Mouse (Mus musculus) Patski (cell line): ENCODE results near the gene Gm9507. TPM values are rescaled to one million over a fixed set of nuclear protein-coding genes. Genes with fewer than 3 reads are reported as not detected.

Experiments used
- ATAC-seq: fragments of 100-300 bp; one replicate; pipeline ENCODE4 v1.8.0; 2021
- CTCF ChIA-PET: fragments of 350-600 bp; sonication (Branson Sonifier 250); formaldehyde crosslinking; loops from one replicate; lab custom pipeline; 2022; ENCODE audit warnings: inconsistent platforms; lab: Charles Lee
- POLR2A ChIA-PET: fragments of 350-600 bp; sonication (Branson Sonifier 250); formaldehyde crosslinking; loops from one replicate; lab custom pipeline; 2022; ENCODE audit warnings: antibody characterized with exemption, inconsistent platforms; lab: Charles Lee
- DNase-seq: peaks from one replicate; pipeline ENCODE4 v3.0.0-alpha.2; 2011; ENCODE audit warnings: low read depth, low spot score
- H3K27me3 ChIP-seq: fragments of 371-371 bp; one replicate; pipeline ENCODE4 v1.5.1; 2021
- CTCF ChIP-seq: fragments of 100-300 bp; IDR thresholded peaks from one replicate; pipeline ENCODE4 v1.5.1; 2021
- in situ Hi-C: fragments of 300-500 bp; cut with MboI; formaldehyde crosslinking; loops from 3 replicates; pipeline ENCODE4 v1.11.1; 2018; ENCODE audit warnings: low pct_unique_long_range_greater_than_20kb, mixed read lengths
- polyA plus RNA-seq: library from polyadenylated mRNA; unstranded; gene quantifications from one replicate; pipeline ENCODE4 v1.2.3, GENCODE M21; 2021

Gm9507 gene
- polyA plus RNA-seq = not detected

GRCm38 (mm10) chr10:77811743-77812142 lies at the start of gene Gm9507:
Gm9507 (minus strand) TSS chr10:77811843.
- H3K27me3 ChIP-seq = peaks cover 17% of the 10 kb centered on the region
- in situ Hi-C loops = no loop called here
- ChIA-PET POLR2A (no interaction called here), CTCF (no interaction called here)
- ATAC-seq = no peak
- no peak for TF ChIP-seq CTCF
- DNase-seq = no peak

GRCm38 (mm10) chr10:77852559-77852958 lies 40.9 kb upstream of the Gm9507 start, which contains the start of gene Gm10318:
Gm10318 (plus strand) TSS chr10:77852859.
- ChIA-PET POLR2A (no interaction called here), CTCF (no interaction called here)
- no peak for TF ChIP-seq CTCF
- in situ Hi-C loops = no loop called here
- peaks cover 25% of the 10 kb centered on the region for H3K27me3 ChIP-seq
- no peak for DNase-seq
- ATAC-seq = no peak

GRCm38 (mm10) chr10:77847538-77847937 lies 35.9 kb upstream of the Gm9507 start:
- in situ Hi-C loops = no loop called here
- no peak for ATAC-seq

GRCm38 (mm10) chr10:77846961-77847360 lies 35.3 kb upstream of the Gm9507 start:
- in situ Hi-C loops = no loop called here
- no peak for DNase-seq
- ChIA-PET CTCF (no interaction called here), POLR2A (no interaction called here)
- peaks cover 21% of the 10 kb centered on the region for H3K27me3 ChIP-seq
- no peak for TF ChIP-seq CTCF
- ATAC-seq = no peak

More at GRCm38 (mm10) chr10:77847538-77847937, 35.9 kb upstream of the Gm9507 start:
- H3K27me3 ChIP-seq = peaks cover 26% of the 10 kb centered on the region
- ChIA-PET CTCF (no interaction called here), POLR2A (no interaction called here)
- no peak for TF ChIP-seq CTCF
- DNase-seq = no peak

- ATAC-seq = no peak
- TF ChIP-seq CTCF = no peak
- in situ Hi-C loops = no loop called here
- ChIA-PET CTCF (no interaction called here), POLR2A (interaction anchor here (0.6 kb wide), 1 partner anchor 653 kb away, joined by 8 read pairs; no protein-coding TSS in a partner anchor)
- DNase-seq = no peak
- peaks cover 17% of the 10 kb centered on the region for H3K27me3 ChIP-seq
These were observed 34.9 kb upstream of the Gm9507 start, which contains the start of gene Gm36176 for GRCm38 (mm10) chr10:77846503-77846902. Gm36176 (plus strand) TSS chr10:77846803.

DNA sequence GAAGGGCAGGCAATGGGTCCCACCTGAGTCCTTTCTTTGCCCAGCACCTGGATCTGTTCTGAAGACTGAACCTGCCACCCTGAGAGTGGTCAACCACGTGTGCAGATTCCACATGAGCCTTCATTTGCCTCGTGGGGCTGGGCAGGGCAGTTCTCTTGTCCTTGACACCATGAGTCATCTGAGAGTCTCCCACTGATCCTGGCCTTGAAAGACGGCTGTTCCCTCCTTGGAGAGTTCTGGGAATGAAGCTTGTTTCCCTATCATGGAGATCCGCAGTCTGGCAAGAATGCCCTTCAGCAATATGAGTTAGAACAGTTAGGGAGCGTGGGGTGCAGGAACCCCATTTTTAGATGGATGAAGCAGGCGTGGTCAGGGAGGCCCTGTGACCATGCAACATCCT lies 27.4 kb upstream of the Gm9507 start:
- in situ Hi-C loops = no loop called here
- ATAC-seq (no peak), DNase-seq (no peak)
- H3K27me3 ChIP-seq = peaks cover 21% of the 10 kb centered on the region
- POLR2A ChIA-PET = no interaction called here
- CTCF ChIA-PET = no interaction called here
- TF ChIP-seq CTCF = no peak

- peaks cover 17% of the 10 kb centered on the region for H3K27me3 ChIP-seq
- no peak for DNase-seq
- POLR2A ChIA-PET = no interaction called here
- no peak for ATAC-seq
- CTCF ChIA-PET = interaction anchor here (0.9 kb wide), 1 partner anchor 15 kb away, joined by 4 read pairs; no protein-coding TSS in a partner anchor
- TF ChIP-seq CTCF = no peak
- in situ Hi-C loops = no loop called here
These were observed 24.0 kb upstream of the Gm9507 start, which contains the start of gene Krtap10-10 for GRCm38 (mm10) chr10:77835647-77836046. Krtap10-10 (plus strand) TSS chr10:77835947.

DNA sequence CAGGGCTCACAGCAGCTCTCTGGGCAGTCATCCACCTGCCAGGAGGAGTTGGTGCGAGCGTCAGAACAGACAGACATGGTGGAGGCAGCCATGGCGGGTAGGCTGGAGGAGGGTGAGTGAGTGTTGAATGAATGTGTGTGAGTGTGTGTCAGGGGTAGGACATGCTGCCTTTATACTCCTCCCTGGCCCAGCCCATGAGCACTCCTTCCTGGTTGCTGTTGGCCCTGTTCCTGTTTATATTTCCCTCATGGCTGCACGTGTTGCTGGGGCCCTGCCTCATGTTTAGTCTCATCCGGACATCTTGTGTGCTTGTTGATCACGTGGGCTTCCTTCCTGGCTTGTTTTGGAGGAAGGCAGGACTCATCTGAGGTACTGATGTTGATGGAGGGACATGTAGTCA lies 15.3 kb upstream of the Gm9507 start, which contains the start of gene Krtap10-4:
Krtap10-4 (minus strand) TSS at position 145 of the 400 bp plus-strand sequence.
- in situ Hi-C loops = no loop called here
- DNase-seq = no peak
- POLR2A ChIA-PET = no interaction called here
- no peak for ATAC-seq
- TF ChIP-seq CTCF = no peak
- CTCF ChIA-PET = no interaction called here
- peaks cover 18% of the 10 kb centered on the region for H3K27me3 ChIP-seq

GRCm38 (mm10) chr10:77819203-77819602 lies 7.6 kb upstream of the Gm9507 start:
- peaks cover 28% of the 10 kb centered on the region for H3K27me3 ChIP-seq
- in situ Hi-C loops = no loop called here
- no peak for DNase-seq
- TF ChIP-seq CTCF = no peak
- ATAC-seq = no peak
- CTCF ChIA-PET = no interaction called here
- POLR2A ChIA-PET = no interaction called here

DNA sequence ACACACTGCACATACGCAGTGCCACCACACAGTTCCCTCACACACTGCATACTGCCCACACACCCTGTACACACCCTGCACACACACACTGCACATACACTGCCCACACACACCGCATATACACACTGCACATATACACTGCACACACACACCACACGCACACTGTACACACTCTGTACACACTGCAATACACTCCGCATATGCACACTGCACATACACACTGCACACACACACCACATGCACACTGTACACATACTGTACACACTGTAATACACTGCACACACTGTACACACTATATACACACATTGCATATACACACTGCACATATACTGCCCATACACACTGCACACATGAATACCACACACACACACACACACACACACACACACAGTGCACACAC lies 6.9 kb upstream of the Gm9507 start:
- ChIA-PET POLR2A (no interaction called here), CTCF (no interaction called here)
- DNase-seq = no peak
- no peak for ATAC-seq
- no peak for TF ChIP-seq CTCF
- H3K27me3 ChIP-seq = peaks cover 29% of the 10 kb centered on the region
- in situ Hi-C loops = no loop called here

- no peak for DNase-seq
- POLR2A ChIA-PET = no interaction called here
- in situ Hi-C loops = no loop called here
- TF ChIP-seq CTCF = peak; percentile 68
- CTCF ChIA-PET = interaction anchor here (0.6 to 1.2 kb wide), 2 partner anchors 18 to 78 kb away, joined by 3 read pairs; no protein-coding TSS in a partner anchor
- ATAC-seq = no peak
- peaks cover 27% of the 10 kb centered on the region for H3K27me3 ChIP-seq
These were observed 3.9 kb upstream of the Gm9507 start for GRCm38 (mm10) chr10:77815514-77815913.

GRCm38 (mm10) chr10:77814382-77814781 lies 2.7 kb upstream of the Gm9507 start, which contains the start of gene Gm2696:
Gm2696 (plus strand) TSS chr10:77814682.
- no peak for DNase-seq
- ChIA-PET CTCF (interaction anchor here (0.9 kb wide), 1 partner anchor 187 kb away, joined by 3 read pairs; no protein-coding TSS in a partner anchor), POLR2A (no interaction called here)
- ATAC-seq = no peak
- H3K27me3 ChIP-seq = peaks cover 17% of the 10 kb centered on the region
- in situ Hi-C loops = no loop called here
- no peak for TF ChIP-seq CTCF
